Mouse (Mus musculus) NIH3T3 (cell line): ENCODE measurements at regions not wholly inside any gene's neighbourhood (a gene's known extent, or its start where the extent isn't known, plus 50 kb on each side); places are given as distances from the start of the nearest gene placed in this dataset.

ENCODE experiments used
- DNase-seq: peaks from one replicate; pipeline ENCODE4 v3.0.0-alpha.2; 2012; ENCODE audit warnings: low read depth

DNA sequence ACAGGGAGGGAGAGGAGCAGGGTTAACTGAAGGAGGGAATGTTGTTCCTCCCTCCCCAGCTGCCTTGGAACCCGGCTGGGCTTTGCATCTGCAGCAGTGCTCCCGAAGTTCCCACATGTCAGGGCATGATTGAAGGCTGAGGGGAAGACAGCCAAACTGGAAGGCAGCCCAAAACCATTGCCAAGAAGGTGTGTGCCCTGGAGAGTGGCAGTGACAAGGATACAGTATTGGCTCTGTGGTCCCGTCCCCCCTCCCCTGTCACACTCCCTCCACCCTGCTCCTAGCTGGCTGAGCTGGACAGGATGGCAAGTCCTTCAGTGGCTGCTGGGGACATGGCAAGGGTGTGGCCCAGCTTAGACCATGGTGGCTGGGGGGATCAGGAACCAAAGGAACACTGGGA lies 79.1 kb downstream of the Cyp26b1 start:
- DNase-seq, result peak; percentile 46

DNA sequence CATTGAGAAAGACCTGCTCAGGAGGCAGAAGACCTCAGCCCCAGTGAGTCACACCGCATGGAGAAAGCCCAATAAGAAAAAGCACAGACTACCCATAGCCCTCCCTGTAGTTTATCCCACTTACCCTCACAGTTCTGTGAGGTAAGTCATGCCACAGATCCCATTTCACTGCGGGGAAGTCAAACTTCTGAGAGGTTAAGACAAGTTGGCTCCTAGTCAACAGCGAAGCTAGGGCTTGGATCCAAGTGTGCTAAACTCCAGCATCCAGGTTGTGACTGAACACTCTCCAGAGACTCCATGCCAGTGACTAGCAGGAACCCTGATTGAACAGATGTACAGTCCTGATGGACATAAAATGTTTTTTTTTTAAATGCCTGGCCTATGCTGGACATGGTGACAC lies 85.1 kb downstream of the Cyp26b1 start:
- peak; percentile 51 for DNase-seq

DNA sequence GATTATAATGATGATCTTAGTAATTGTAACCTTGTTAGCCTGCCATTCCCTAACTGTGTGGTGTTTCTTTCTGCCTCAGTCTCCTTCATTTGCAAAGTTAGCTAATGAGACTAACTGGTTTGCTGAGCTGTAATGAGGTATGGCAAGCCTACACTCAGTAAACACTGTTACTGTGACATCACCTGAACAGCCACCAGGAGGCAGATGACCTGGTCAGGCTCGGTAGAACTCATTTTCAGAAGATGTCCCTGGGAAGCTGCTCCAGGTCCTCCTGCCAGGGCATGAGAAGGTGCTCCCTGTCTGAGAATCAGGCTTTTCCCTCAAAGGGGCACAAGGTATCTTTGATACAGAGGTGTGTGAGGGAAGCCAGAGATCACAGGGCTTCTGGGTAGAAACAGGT lies 87.0 kb downstream of the Cyp26b1 start:
- DNase-seq, result no peak

DNA sequence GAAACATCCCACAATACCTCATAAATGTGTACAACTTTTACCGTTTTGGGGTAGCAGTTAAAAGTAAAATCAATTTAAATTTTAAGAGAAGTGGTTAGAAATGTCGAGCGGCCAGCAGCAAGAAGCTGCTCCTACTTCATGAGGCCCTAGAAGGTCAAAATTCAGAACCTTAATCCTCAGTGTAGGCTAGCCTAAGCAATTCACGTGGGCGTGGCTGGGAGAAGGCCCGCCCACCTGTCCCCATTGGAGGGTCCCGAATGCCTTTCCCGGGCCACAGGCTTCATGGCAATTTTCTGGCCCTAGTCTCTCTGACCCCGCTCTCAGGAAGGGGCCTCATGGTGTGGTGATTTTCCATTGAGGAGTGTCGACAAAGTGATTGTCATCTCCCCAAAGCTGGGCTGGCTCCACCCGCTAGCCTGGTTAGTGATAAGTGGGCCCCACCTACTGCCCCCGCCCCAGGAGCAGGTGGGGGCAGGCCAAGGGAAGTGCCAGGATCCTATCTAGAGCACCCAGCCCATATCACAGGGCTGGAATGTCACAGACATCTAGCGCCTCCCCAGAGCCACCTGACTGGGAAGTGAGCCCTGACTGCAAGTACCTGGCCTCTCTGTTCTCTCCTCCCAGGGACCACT lies 93.3 kb downstream of the Cyp26b1 start:
- no peak for DNase-seq

DNA sequence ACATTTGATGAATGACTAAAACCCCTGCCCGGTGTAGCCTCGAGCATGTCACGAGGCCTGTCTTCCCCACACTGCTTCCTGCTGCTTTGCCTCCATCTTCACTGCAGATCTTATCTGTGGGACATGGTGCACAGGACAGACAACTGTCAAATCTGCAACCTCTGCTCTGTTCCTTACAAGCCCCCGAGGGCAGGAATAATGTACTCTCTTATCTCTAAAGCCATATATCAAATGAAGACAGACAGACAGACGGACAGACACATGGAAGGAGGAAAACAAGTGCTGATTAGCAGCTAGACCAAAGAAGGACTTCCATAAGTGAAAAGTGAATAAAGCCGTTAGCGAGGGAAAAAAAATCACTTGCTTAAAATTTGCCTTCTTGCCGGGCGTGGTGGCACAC lies 95.6 kb downstream of the Cyp26b1 start:
- DNase-seq, result no peak

DNA sequence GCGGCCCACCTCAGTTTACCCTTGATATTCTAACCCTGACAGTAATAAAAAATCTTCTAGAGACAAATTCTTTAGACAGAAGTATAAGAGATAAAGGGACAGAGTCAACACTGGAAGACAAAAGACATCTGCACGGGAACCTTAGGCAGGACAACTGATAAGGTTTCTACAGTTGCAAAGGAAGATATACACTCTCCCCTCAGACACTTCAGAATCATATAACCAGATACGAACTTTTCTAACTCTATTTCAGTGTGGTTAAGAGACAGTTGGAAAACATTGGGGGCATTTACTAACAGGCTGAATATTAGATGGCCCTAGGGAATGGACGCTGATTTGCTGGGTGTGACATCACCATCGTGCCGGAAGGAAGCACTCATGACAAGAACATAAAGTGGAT lies 100.0 kb downstream of the Cyp26b1 start:
- no peak for DNase-seq

DNA sequence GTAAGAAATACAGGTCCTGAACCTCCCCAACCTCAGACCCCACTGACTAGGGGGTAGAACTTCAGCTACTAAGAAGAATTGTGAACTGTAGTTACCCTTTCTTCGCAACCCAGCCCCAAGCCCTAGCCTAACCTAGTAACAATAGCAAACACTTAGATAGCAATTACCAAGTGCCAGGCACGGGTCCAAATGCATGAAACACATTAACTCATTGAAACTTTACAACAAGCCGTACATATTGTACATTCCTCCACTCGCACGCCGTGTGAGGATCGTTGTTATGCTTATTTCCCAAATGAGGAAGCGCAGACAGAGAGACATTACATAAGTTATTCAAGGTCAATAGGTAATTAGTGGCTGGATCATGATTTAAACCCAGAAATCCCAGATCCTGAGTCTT lies 100.5 kb downstream of the Cyp26b1 start:
- DNase-seq, result no peak

DNA sequence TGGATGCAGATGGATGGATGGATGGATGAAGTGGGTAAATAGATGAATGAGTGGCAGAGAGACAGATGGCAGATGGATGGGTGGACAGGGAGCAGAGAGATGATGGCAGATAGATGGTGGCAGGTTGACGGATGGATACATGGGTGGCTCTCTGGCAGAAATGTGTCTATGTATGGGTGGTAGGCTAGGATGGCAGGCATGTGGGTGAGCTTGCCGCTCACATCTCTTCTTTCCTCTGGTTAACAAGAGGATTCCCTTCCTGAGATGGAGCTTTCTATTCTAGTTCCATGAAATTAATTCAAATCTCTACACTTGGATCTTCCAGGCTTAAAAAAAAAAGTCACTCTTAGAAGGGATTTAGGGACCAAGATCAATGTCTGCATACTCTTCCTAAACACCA lies 101.1 kb downstream of the Cyp26b1 start:
- DNase-seq, result no peak

DNA sequence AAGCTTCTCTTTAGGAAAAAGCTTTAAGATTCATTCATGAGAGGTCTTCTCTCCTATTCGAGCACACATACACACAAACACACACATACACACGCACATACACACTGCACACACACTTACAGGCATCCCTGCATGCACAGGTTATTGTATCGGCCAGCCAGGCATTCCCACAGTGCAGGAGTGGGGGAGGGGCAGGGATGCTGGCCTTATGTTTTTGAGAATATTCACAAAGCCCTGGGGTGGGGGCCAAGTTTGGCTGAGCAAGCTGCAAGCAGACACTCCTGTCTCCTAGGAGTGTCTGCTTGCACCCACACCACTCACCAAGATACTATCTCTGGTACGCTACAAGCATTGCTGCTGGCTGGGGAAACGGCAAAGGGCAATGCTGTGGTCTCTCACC lies 102.6 kb downstream of the Cyp26b1 start:
- no peak for DNase-seq

DNA sequence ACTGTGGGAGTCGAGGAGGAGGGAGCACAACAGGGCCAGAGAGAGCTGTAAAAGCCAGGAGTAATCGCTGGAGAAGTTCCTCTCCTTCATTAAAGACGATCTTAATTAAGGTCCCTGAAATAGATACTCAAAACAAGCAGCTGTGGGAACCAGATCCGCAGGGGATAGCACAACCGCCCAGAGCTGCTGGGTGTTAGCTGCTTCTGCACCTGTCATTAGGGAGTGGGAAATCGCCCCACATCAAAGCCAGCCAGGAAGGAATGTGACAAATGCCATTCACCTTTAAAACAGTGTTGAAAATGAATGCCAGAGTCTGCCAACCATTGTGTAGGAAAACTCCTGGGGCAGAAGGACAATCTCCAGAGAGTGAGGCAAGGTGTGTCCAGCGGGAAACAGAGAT lies 112.5 kb downstream of the Cyp26b1 start:
- no peak for DNase-seq

DNA sequence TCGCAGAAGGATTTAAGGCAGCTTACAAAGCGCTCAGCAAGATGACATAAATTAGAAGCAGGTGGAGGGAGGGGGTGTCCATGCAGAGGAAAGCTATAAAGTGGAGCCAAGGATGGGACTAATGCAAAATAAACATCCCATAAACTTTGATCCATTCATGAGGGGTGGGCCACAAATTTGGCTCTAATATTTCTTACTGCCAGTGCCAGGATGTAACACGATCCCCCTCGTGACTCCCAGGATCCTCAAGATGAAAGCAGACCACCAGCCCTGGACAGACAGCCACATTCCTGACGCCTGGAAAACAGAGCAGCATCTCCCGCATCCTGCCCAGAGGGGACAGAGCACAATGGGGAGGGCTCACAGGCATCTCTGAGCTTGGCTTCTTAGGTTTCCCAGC lies 116.6 kb downstream of the Cyp26b1 start:
- DNase-seq, result no peak

DNA sequence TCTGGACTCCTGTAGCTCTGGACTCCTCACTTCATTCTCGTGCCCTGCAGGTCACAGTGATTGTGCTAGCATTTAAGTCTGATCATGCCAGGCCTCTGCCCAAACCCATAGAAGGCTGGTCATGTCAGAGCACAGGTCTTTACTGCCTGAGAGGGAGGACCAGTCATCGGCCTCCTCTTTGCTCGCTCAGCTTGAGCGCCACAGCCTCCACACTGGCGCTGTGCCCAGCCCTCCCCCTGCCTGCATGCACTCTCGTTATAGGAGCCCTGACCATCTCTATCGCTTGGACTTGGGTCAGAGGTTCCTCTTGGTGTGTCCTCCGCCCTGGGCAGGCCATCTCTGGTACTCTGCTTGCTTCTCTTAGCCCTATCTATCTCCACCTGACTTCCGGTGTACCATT lies 117.2 kb downstream of the Cyp26b1 start:
- DNase-seq, result peak; percentile 21

DNA sequence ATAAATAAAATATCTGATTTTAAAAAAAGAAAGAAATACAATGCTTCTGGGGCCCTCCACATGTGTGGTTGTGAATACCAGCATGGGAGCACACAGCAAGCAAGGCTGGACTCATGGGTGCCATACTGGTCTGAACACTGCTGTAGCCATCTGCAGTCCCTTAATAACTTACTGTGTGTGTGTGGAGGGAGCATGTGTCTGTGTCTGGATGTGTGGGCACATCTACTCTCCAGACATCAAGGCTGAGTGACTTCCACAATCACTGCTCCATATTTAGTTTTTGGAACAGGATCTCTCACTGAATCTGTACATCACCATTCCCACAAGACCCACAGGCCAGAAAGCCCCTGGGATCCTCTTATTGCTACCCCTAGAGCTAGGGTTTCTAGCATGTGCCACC lies 118.9 kb downstream of the Cyp26b1 start:
- no peak for DNase-seq

DNA sequence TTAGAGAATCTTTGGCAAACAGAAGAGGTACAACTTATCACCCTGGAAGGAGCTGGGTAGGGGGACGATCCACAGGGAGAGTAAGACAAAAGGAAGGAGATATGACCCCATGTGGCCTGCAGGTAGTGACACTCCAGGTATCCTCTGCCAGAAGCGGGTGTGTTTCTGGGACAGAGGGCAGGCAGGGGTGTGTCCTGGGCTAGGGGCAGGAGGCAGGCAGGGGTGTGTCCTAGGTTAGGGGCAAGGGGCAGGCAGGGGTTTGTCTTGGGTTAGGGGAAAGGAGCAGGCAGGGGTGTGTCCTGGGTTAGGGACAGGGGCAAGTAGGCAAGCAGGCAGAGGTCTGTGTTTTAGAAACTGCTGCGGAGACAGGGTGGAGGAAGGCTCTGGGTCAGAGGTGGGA lies 120.5 kb downstream of the Cyp26b1 start:
- DNase-seq, result no peak

DNA sequence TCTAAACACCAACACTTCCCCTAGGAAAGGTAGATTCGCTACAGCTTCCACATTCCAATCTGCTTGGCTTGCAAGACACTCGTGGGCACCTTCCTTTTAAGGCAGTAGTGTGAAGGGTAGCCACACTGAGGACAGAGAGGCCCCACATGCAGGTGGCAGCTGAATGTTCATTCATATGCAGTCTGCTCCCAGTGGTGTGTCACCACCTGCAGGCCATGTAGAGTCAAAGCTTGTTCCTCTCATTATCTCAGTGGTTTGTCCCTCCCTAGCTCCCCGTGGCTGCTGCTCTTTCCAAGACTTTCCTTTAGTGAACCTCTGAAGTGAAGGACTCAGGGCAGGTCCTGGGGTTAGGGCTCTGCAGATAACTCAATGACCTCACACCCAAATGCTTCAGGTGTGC lies 121.4 kb downstream of the Cyp26b1 start:
- peak; percentile 25 for DNase-seq

DNA sequence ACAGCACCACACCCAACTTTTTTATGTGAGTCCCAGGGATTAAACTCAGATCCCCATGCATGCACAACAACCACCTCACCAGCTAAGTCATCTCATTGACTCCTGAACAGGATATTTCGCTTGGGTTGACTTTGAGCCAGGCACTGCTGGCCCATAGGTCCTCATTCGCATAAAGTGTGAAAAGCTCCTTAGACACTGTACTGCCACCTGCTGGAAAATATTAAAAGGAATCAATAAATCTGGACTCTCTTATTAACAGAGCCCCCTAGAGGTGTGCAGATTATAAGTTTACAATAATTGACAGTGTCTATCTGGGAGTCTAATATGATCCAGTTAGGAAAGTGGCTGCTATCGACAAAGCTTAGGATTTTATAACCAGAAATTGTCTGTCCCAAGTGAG lies 126.4 kb downstream of the Cyp26b1 start:
- peak; percentile 32 for DNase-seq

DNA sequence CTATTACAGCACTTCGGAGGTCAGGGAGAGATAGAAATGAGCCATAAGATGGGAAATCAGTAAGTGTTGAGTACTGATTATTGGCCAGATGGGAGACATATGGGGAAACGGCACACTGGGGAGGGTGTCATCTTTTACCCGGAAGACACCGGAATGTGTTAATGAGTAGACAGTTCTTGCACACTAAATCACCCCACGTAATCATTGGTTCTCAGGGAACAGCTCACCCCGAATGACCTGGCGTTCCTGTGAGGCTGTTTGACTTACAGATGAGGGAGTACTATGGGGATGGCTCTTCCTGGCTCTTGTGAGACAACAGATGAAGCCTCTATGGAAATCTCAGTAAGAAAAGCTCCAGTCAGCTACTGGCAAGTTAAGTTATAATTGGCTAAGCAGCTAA lies 127.5 kb downstream of the Cyp26b1 start:
- no peak for DNase-seq

DNA sequence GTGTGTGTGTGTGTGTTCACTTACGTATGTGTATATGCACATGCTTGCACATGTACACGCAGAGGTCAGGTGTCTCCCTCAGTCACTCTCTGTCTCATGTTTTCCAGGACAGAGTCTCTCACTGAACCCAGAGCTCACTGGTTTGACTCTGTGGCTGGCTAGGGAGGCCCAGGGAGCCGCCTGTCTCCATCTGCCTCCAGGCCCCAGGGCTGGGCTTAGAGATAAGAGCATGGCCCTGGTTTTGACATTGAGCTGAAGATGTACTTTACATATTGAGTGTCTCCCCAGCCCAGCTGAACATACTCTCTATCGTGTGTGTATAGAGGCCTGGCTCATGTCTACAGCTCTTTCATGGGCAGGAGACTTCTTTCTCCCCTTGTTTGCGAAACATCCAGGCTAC lies 128.1 kb downstream of the Cyp26b1 start:
- no peak for DNase-seq

DNA sequence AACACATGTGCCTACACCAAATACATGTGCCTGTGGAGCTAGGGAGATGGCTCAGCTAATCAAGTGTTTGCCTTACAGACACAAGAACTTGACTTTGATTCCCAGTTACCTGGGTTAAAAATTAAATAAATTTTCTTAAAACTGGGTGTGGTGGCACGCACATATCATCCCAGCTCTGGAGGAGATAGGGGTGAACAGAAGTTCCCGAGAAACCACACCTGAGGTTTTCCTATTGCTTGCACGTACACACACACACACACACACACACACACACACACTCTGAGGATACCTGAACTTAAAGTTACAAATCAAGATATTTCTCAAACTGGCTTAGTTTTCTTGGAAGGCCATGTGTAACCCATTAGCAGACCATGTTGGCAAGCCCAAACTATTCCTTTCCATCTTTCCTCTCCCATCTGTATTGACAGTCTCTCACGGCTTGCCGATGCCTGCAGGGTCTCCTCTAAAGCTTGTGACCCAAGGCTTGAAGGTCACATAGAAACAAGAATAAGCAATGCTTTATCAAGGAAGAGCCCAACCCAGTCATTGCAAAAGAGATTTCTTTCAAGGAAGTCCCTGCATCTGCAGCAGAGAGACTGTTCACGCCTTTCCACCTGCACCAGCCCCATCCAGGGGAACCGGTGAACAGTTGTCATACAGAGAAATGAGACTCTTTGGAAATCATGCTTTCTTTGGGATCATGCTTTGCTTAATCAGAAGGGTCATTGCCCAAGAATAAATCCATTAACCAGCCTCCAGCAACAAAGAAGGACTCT lies 129.9 kb downstream of the Cyp26b1 start:
- DNase-seq, result no peak

DNA sequence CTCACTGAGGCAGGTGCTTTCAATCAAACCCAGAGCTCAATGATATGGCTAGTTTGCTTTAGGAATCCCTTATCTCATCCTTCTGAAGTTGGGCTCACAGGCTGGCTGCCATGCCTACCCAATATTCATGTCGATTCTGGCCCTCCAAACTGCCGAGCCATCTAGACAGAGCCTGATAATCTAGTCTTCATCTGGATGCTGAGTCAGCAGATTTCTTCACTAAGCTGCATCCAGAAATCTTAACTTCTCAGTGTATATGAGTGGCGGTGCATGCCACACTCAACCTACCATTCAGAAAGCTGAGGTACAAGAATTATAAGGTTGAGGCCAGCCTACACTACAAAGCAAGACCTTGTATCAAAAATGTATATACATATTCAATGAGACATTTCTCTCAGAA lies 136.9 kb downstream of the Cyp26b1 start:
- no peak for DNase-seq

DNA sequence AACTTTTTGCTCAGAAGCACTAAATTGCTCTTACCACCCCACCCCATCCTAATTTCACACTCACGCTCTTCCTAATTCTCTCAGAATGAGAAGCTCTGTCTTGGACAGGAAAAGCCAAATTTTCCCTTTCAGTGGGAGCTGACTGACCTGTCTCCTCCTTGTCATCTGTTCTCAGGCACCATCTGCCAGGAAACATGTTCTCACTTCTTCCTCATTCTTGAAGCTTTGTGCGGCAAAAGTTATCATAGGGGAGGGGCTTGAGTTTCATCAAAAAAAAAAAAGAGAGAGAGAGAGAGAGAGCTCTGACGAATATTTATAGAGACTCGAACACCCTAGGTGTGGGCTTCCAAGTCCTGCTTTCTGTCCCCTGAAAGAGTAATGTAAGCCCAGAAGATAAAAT lies 148.6 kb downstream of the Cyp26b1 start:
- DNase-seq, result no peak

DNA sequence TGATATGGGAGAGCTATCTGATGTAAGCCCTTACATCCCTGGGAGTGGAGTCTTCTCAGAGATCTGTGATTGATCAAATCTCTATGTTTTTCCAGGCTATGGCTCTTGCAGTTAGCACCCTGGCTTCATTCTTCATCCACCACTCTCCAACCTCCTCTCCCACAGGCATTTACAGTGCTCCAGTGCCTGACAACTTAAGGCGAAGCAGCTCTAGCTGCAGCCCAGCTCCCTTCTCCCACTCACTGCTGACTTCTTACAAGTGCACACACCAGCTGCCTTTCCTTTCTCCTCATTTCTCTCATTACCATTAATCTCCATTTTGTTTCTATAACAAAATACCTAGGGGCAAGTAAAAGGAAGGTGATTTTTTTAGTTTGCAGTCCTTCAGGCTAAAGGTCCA lies 151.0 kb downstream of the Cyp26b1 start:
- no peak for DNase-seq

DNA sequence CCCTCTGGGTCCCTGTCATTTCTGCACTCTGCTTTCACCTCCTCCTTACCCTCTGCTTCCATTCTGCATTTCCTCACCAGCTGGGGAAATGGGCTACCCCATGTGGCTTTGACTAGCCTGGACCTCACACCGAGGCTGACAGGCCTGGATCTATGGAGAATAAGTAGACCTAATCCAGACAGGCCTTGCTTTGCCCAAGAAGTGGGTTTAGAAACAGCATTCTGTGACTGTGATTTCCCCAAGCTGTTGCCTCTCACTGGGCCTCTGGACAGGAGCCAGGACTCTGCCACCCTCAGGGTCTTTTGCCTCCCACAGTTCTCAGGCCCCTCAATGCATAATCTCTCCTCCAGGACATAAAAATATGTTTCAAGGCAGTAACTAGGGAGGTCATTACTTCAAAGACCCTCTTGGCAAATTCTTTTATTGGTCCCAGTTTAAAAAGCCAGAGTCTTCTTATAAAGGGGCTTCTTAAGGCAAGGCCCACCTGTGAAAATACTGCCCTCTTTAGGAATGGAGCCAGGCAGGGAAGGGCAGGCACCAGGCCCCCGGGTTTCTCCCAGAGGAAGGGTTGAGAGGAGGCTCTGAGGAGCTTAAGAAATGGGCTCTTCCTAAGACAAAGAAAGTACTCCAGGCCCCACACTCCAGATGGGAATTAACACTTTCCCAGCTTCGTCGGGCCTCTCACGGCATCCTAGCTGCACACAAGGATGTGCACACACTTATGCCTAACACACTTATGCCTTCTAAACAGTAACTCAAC lies 151.8 kb downstream of the Cyp26b1 start:
- DNase-seq, result no peak
